Mouse (Mus musculus) heart, postnatal 4 days (tissue): Measurements from ENCODE around the gene Gm7168. TPM values are rescaled to one million over a fixed set of nuclear protein-coding genes. Genes with fewer than 3 reads are reported as not detected.
"Not testable (repeated sequence)": the region's sequence is repeated elsewhere in the genome, so short reads cannot be mapped to it uniquely, and the experiment has no call there.

Source experiments
- DNase-seq: peaks from one replicate; pipeline ENCODE4 v3.0.0; 2021
- total RNA-seq, 2 experiments: library from RNA; stranded (reverse); gene quantifications; 2 replicates each; pipeline ENCODE4 v1.2.3; 2021

The Gm7168 gene
- total RNA-seq, 2 experiments from 2014 or later = 0.16 to 0.19 TPM

- DNase-seq = not testable (repeated sequence)
These were observed 45.3 kb downstream of the Gm7168 start for GRCm38 (mm10) chr17:13993425-13993824.

Other genes starting within 250 kb of the Gm7168 start
- gene Afdn, start 187.8 kb upstream of the Gm7168 start, total RNA-seq = 100 to 1,000 TPM in 1 of 2 experiments, 10 to 100 TPM in 1; 90.0 to 105 TPM
- gene Tcte2, start 186.5 kb upstream of the Gm7168 start, total RNA-seq = 1 to 10 TPM; 4.7 to 5.2 TPM
- not detected for gene Gm7356, start 55.3 kb downstream of the Gm7168 start, total RNA-seq
- not detected for gene Gm7358, start 111.2 kb downstream of the Gm7168 start, total RNA-seq